Mouse (Mus musculus): ENCODE measurements around the gene Ticrr. TPM values are rescaled to one million over a fixed set of nuclear protein-coding genes. Genes with fewer than 3 reads are reported as not detected.
A peak's percentile ranks its signal among the peaks of the same experiment; 100 is the strongest.

The Ticrr gene
- polyA plus RNA-seq (2014; fragmentation: Nextera tagmentation; extraction: Ambion mirVana) = 12.7 and 15.3 TPM in 2 replicates

DNA sequence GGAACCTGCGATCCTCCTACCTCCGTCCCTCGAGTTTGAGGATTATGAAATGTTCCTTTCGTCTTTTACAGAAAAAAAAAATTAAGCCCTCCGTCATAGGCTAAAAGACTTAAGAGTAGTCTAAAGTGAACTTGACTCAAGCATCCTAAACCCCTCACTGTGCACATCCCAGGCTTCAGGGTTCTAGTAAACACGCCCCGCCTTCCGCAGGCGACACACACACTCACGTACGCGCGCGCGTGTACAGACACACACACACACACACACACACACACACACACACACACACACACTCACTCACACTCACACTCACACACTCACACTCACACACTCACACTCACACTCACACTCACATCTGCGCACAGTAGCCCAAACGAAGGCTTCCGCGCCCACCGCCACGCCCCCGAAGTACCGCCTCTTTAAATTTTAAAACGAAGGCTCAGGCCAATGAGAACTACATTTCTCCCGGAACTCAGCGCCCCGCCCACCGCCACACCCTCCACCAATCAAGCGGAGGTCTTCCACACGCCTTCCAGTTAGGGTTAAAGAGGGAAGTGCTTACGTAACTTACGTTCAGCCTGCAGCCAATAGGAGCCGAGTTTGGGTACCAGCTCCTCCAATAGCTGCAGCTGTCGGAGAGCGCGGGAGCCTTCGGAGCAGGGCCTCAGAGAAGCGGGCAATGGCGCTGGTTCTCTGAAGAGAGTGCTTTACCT lies at the start of gene Ticrr:
Gene Ticrr (plus strand): TSS at position 619 of the 713 bp plus-strand sequence.
- Histone ChIP-seq H3K4me2 (replicated peaks; ENCODE audit: low read depth, low read length) (peak within 1 kb of the TSS; percentile 63), H3K27ac (ENCODE audit: low read length) (peak within 1 kb of the TSS; percentile 1; the same call in 1 of the 2 replicates), H3K36me3 (ENCODE audit: control insufficient read depth, insufficient read depth, low read length) (no peaks in the 10 kb centered on the region), H3K27me3 (ENCODE audit: control insufficient read depth, insufficient read depth, low read length) (no peaks in the 10 kb centered on the region), H3K9ac (replicated peaks; ENCODE audit: low read depth, low read length) (peak within 1 kb of the TSS; percentile 78), H3K4me3 (ENCODE audit: low read depth, low read length) (peak within 1 kb of the TSS; percentile 84), H3K4me1 (ENCODE audit: control insufficient read depth, insufficient read depth, low read length) (peaks cover 17% of the 10 kb centered on the region), H3K9me3 (ENCODE audit: control insufficient read depth, low read depth, low read length) (no peaks in the 10 kb centered on the region)
- ATAC-seq (ENCODE audit: insufficient number of reproducible peaks, insufficient read depth, low FRiP score, low read depth) = peak; percentile 100
- WGBS = under 1% methylated on average over 39 of the region's 39 CpGs

DNA sequence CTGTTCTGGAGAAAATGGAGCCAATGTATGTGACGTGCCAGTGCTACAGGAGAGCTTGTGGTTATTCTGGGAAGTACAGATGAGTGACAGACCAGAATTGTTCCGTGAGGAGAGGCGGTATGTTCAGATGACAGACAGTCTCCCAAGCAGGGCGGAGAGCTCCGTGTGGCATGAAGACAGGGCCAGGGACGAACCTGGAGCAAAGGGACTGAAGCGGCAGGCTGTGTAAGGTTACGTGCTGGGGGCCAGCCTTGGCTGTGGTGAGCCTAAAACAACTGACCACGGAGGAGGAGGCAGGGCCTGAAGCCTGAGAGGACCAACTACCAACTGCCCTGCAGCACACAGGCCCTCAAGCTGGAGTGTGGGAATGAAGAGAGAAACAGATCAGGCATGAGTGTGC lies 48.1 kb upstream of the Ticrr start:
- H3K9me3 ChIP-seq (ENCODE audit: control insufficient read depth, low read depth, low read length) = no peaks in the 10 kb centered on the region
- peaks cover 11% of the 10 kb centered on the region; the same call in 1 of the 2 replicates for H3K27me3 ChIP-seq (ENCODE audit: control insufficient read depth, insufficient read depth, low read length)
- ATAC-seq (ENCODE audit: insufficient number of reproducible peaks, insufficient read depth, low FRiP score, low read depth) = no peak
- no peak overlapping the region for H3K4me3 ChIP-seq (ENCODE audit: low read depth, low read length)
- H3K4me1 ChIP-seq (ENCODE audit: control insufficient read depth, insufficient read depth, low read length) = no peaks in the 10 kb centered on the region
- H3K36me3 ChIP-seq (ENCODE audit: control insufficient read depth, insufficient read depth, low read length) = no peaks in the 10 kb centered on the region
- 75% methylated on average over 9 of the region's 9 CpGs for WGBS
- no peak overlapping the region for H3K27ac ChIP-seq (ENCODE audit: low read length)
- H3K4me2 ChIP-seq (replicated peaks; ENCODE audit: low read depth, low read length) = no peak overlapping the region
- no peak overlapping the region for H3K9ac ChIP-seq (replicated peaks; ENCODE audit: low read depth, low read length)

DNA sequence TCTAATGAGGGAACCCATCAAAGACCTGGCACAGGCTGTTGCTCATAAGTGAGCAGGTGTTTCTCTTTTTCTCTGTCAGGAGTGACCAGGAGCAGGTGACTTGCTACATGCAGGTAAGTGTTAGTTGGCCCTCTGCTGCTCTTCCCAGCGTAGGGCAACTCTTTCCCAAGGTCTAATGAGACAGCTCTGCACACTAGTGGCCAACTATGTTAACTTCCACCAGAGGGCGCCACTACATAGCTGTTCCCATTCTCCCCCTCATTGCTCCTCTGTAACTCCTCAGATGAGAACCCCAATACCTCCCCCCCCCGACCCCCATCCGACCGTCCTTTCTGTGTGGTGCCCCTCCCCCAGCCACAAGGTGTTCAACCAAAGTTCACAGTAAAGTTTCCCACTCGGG lies 47.2 kb upstream of the Ticrr start:
- no peak overlapping the region for H3K9ac ChIP-seq (replicated peaks; ENCODE audit: low read depth, low read length)
- no peak for ATAC-seq (ENCODE audit: insufficient number of reproducible peaks, insufficient read depth, low FRiP score, low read depth)
- H3K27ac ChIP-seq (ENCODE audit: low read length) = no peak overlapping the region
- no peaks in the 10 kb centered on the region for H3K9me3 ChIP-seq (ENCODE audit: control insufficient read depth, low read depth, low read length)
- no peaks in the 10 kb centered on the region for H3K36me3 ChIP-seq (ENCODE audit: control insufficient read depth, insufficient read depth, low read length)
- H3K27me3 ChIP-seq (ENCODE audit: control insufficient read depth, insufficient read depth, low read length) = peaks cover 20% of the 10 kb centered on the region
- 10% methylated on average over 6 of the region's 6 CpGs for WGBS
- H3K4me2 ChIP-seq (replicated peaks; ENCODE audit: low read depth, low read length) = no peak overlapping the region
- no peaks in the 10 kb centered on the region for H3K4me1 ChIP-seq (ENCODE audit: control insufficient read depth, insufficient read depth, low read length)
- H3K4me3 ChIP-seq (ENCODE audit: low read depth, low read length) = no peak overlapping the region

DNA sequence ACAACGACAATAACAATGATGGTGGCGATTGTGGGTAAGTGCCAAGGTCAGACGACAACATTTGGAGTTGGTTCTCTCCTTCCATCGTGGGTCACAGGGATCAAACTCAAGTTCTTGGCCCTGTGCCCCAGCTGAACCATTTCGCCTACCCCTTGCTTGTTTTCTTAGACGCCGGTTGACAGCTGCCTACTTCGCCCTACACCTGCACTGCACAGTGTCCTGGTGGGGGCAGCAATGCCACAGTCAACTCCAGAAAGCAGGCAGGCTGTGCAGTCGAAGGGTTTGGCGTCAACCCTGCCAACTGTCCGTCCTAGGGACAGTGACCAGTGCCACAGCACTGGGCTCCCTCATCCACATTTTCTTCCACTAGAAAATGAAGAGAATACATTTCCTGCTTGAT lies 46.7 kb upstream of the Ticrr start:
- Histone ChIP-seq H3K4me2 (replicated peaks; ENCODE audit: low read depth, low read length) (no peak overlapping the region), H3K27me3 (ENCODE audit: control insufficient read depth, insufficient read depth, low read length) (peaks cover 18% of the 10 kb centered on the region), H3K4me1 (ENCODE audit: control insufficient read depth, insufficient read depth, low read length) (no peaks in the 10 kb centered on the region), H3K36me3 (ENCODE audit: control insufficient read depth, insufficient read depth, low read length) (no peaks in the 10 kb centered on the region), H3K9ac (replicated peaks; ENCODE audit: low read depth, low read length) (no peak overlapping the region), H3K4me3 (ENCODE audit: low read depth, low read length) (no peak overlapping the region), H3K27ac (ENCODE audit: low read length) (no peak overlapping the region), H3K9me3 (ENCODE audit: control insufficient read depth, low read depth, low read length) (no peaks in the 10 kb centered on the region)
- 53% methylated on average over 11 of the region's 11 CpGs for WGBS
- no peak for ATAC-seq (ENCODE audit: insufficient number of reproducible peaks, insufficient read depth, low FRiP score, low read depth)

DNA sequence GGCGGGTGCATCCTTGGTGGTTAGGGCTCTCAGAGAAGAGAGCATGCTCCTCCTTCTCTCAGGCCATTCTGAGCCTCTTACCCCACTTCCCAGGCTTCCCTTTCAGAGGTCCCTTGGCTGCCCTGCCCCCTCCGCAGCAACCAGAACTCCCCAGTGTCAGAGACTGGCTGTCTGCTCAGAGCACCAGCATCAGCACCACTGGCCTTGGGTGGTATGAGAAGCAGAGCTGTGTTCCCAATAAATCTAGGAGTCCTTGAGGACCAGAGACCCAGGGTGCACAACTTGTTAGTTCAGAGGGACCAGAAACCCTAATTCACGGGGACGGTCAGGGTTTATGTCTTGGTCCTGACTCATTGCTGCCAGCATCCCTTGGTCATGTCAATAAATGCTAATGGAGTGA lies 45.0 kb upstream of the Ticrr start:
- H3K27me3 ChIP-seq (ENCODE audit: control insufficient read depth, insufficient read depth, low read length) = peaks cover 16% of the 10 kb centered on the region
- H3K36me3 ChIP-seq (ENCODE audit: control insufficient read depth, insufficient read depth, low read length) = no peaks in the 10 kb centered on the region
- H3K9ac ChIP-seq (replicated peaks; ENCODE audit: low read depth, low read length) = no peak overlapping the region
- H3K9me3 ChIP-seq (ENCODE audit: control insufficient read depth, low read depth, low read length) = no peaks in the 10 kb centered on the region
- ATAC-seq (ENCODE audit: insufficient number of reproducible peaks, insufficient read depth, low FRiP score, low read depth) = no peak
- no peak overlapping the region for H3K4me2 ChIP-seq (replicated peaks; ENCODE audit: low read depth, low read length)
- H3K4me3 ChIP-seq (ENCODE audit: low read depth, low read length) = no peak overlapping the region
- no peaks in the 10 kb centered on the region for H3K4me1 ChIP-seq (ENCODE audit: control insufficient read depth, insufficient read depth, low read length)
- 84% methylated on average over 4 of the region's 4 CpGs for WGBS
- no peak overlapping the region for H3K27ac ChIP-seq (ENCODE audit: low read length)

DNA sequence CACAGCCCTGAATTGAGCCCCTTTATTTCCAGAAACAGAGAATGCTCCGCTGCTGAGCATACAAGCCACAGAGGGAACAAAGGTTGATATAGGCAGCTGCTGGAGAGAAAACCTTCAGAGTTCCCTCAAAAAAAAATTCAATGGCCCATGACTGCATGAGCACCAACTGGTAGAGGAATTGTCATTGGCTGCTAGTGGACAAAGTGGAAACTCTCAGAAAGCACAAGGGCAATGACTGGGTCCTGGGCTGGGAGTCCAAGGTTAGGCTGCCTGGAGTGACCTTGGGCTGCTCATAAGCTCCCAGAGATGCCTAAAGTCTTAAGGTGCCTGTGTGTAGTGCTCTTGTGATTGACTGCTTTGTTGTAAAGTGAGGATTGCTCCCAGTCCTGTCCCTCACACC lies 44.1 kb upstream of the Ticrr start:
- H3K27me3 ChIP-seq (ENCODE audit: control insufficient read depth, insufficient read depth, low read length) = peaks cover 16% of the 10 kb centered on the region
- 53% methylated on average over 1 of the region's 1 CpGs for WGBS
- H3K4me2 ChIP-seq (replicated peaks; ENCODE audit: low read depth, low read length) = no peak overlapping the region

DNA sequence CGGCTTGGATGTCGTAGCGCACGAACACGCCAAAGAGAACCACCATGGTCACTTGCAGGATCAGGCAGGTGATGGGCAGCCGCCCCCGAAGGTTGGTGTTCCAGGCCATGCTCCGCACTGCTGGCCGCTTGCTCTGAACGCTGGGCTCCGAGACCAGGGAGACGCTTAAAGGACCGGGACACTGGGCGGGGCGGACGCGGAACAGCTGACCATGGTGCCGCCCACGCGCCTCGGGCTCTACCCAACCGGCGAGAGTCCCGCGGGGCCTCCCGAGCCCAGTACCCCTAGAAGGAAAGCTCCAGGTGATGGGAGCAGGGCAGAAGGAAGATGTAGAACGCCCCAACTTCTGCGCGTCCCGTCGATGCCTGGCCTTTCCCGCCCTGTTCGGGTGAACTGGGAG lies 42.6 kb upstream of the Ticrr start, which contains the start of gene Rhcg:
Gene Rhcg (minus strand): TSS at position 240 of the 400 bp plus-strand sequence.
- H3K9me3 ChIP-seq (ENCODE audit: control insufficient read depth, low read depth, low read length) = no peaks in the 10 kb centered on the region
- no peak within 1 kb of the TSS for H3K9ac ChIP-seq (replicated peaks; ENCODE audit: low read depth, low read length)
- 9% methylated on average over 33 of the region's 33 CpGs for WGBS
- peak within 1 kb of the TSS; percentile 18; the same call in 1 of the 2 replicates for H3K4me3 ChIP-seq (ENCODE audit: low read depth, low read length)
- H3K4me2 ChIP-seq (replicated peaks; ENCODE audit: low read depth, low read length) = peak within 1 kb of the TSS; percentile 35
- peaks cover 16% of the 10 kb centered on the region for H3K27me3 ChIP-seq (ENCODE audit: control insufficient read depth, insufficient read depth, low read length)
- H3K36me3 ChIP-seq (ENCODE audit: control insufficient read depth, insufficient read depth, low read length) = no peaks in the 10 kb centered on the region
- no peak within 1 kb of the TSS for H3K27ac ChIP-seq (ENCODE audit: low read length)
- H3K4me1 ChIP-seq (ENCODE audit: control insufficient read depth, insufficient read depth, low read length) = no peaks in the 10 kb centered on the region
- ATAC-seq (ENCODE audit: insufficient number of reproducible peaks, insufficient read depth, low FRiP score, low read depth) = no peak

More for the DNA sequence above, 44.1 kb upstream of the Ticrr start:
- Histone ChIP-seq H3K4me3 (ENCODE audit: low read depth, low read length) (no peak overlapping the region), H3K4me1 (ENCODE audit: control insufficient read depth, insufficient read depth, low read length) (no peaks in the 10 kb centered on the region), H3K36me3 (ENCODE audit: control insufficient read depth, insufficient read depth, low read length) (no peaks in the 10 kb centered on the region), H3K9ac (replicated peaks; ENCODE audit: low read depth, low read length) (no peak overlapping the region), H3K27ac (ENCODE audit: low read length) (no peak overlapping the region), H3K9me3 (ENCODE audit: control insufficient read depth, low read depth, low read length) (no peaks in the 10 kb centered on the region)
- no peak for ATAC-seq (ENCODE audit: insufficient number of reproducible peaks, insufficient read depth, low FRiP score, low read depth)

DNA sequence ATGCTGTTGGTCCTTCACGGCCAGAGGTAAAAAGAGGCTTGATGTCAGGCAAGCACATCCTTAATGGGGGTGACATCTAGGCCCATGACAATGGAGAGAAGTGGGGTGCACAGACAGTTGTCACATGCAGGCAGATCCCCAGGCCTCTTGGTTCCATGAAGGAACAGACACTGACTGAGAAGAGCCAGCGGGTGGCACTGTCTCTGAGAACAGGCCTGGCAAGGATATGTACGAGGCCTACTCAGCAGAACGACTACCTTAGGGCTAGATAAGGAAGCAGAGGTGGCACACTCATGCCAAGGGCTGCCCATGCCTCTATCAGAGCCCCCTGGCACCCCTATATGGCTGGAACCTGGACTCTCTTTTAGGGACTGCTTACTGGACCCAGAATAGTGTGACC lies 40.5 kb upstream of the Ticrr start:
- Histone ChIP-seq H3K4me3 (ENCODE audit: low read depth, low read length) (no peak overlapping the region), H3K27ac (ENCODE audit: low read length) (no peak overlapping the region), H3K4me2 (replicated peaks; ENCODE audit: low read depth, low read length) (no peak overlapping the region), H3K4me1 (ENCODE audit: control insufficient read depth, insufficient read depth, low read length) (no peaks in the 10 kb centered on the region), H3K9me3 (ENCODE audit: control insufficient read depth, low read depth, low read length) (no peaks in the 10 kb centered on the region), H3K36me3 (ENCODE audit: control insufficient read depth, insufficient read depth, low read length) (no peaks in the 10 kb centered on the region), H3K27me3 (ENCODE audit: control insufficient read depth, insufficient read depth, low read length) (peaks cover 16% of the 10 kb centered on the region), H3K9ac (replicated peaks; ENCODE audit: low read depth, low read length) (no peak overlapping the region)
- ATAC-seq (ENCODE audit: insufficient number of reproducible peaks, insufficient read depth, low FRiP score, low read depth) = no peak
- WGBS = 68% methylated on average over 4 of the region's 4 CpGs

DNA sequence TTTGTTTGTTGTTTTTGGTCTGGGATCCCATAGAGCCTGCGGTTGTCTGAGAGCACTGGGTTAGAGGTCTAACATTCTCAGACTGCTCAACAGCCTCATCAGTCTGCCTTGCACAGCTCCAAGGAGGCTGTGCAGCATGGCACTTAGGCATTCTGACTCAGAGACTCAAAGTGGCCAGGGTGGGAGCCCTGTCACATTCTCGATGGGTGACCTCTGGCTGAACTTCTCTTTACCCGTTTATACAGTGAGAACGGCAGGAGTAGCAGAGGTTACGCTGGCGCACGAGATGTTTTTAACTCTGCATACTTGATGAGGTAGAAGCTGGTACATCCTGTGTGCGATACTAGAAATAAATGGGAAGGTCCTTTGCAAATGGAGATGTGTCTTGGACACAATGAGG lies 36.9 kb upstream of the Ticrr start:
- H3K4me3 ChIP-seq (ENCODE audit: low read depth, low read length) = no peak overlapping the region
- H3K9me3 ChIP-seq (ENCODE audit: control insufficient read depth, low read depth, low read length) = no peaks in the 10 kb centered on the region
- no peak overlapping the region for H3K4me2 ChIP-seq (replicated peaks; ENCODE audit: low read depth, low read length)
- no peak overlapping the region for H3K27ac ChIP-seq (ENCODE audit: low read length)
- H3K27me3 ChIP-seq (ENCODE audit: control insufficient read depth, insufficient read depth, low read length) = no peaks in the 10 kb centered on the region; the same call in 1 of the 2 replicates
- no peak for ATAC-seq (ENCODE audit: insufficient number of reproducible peaks, insufficient read depth, low FRiP score, low read depth)
- 30% methylated on average over 8 of the region's 8 CpGs for WGBS
- no peaks in the 10 kb centered on the region for H3K36me3 ChIP-seq (ENCODE audit: control insufficient read depth, insufficient read depth, low read length)
- H3K9ac ChIP-seq (replicated peaks; ENCODE audit: low read depth, low read length) = no peak overlapping the region
- no peaks in the 10 kb centered on the region for H3K4me1 ChIP-seq (ENCODE audit: control insufficient read depth, insufficient read depth, low read length)
